Mouse (Mus musculus): Measurements from ENCODE around the gene Wdr83os.
"Not testable (repeated sequence)": the region's sequence is repeated elsewhere in the genome, so short reads cannot be mapped to it uniquely, and the experiment has no call there.

The Wdr83os gene

DNA sequence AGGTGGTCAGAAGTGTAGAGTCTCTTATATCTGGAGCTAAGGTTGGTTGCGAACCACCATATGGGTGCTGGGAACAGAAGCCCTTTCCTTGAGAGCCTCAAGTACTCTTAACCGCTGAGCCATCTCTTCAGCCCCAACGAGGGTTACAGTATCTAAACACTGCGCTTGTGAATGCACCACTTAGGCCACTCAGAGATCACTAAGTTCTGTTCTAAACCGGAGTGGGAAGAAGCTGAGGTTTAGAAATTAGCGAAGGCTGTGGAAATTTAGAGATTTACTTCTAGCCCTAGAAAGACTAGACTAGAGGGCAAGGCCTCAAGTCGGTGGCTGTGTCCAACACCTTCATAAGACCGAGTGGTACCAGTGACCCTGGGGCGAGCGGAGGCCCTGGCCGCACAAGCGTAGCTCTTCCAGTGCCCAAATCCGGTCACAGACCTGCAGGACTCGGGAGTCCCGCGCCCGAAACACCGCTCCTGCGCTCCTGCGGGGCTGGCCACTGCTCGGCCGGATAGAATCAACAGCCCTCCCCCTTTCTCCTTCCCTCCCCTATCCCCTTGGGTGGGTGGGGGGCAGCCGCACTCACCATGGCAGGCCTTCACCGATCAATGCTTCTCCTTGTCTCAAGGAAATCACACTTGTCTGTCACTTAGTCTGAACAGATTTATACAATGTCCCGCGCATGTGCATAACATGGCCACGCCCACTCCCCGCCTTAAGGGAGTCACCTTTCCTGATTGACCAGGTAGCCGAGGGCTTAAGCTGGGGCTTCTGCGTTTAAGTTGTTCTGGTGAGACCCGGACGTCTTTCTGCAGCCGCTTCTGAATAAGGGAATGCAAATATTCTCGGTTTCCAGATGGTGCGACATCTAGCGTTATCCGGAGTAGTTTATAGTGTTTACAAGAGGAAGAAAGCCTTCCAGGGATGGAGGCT lies 38.8 kb downstream of the Wdr83os start:
- DNase-seq (ENCODE audit: low spot score), result peak; percentile 57

DNA sequence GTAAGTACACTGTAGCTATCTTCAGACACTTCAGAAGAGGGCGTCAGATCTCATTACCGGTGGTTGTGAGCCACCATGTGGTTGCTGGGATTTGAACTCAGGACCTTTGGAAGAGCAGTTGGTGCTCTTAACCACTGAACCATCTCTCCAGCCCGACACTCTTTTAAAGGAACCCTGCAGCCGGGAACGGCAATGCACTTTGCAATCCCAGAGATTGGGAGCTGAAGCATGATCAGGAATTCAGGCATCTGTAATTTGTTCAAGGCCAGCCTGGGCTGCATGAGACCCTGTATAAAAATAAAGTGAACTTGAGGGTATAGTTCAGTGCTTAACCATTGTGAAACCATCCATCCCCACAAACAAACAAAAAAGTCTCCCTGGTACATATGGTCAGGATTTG lies 39.7 kb downstream of the Wdr83os start:
- DNase-seq (ENCODE audit: low spot score), result not testable (repeated sequence)

DNA sequence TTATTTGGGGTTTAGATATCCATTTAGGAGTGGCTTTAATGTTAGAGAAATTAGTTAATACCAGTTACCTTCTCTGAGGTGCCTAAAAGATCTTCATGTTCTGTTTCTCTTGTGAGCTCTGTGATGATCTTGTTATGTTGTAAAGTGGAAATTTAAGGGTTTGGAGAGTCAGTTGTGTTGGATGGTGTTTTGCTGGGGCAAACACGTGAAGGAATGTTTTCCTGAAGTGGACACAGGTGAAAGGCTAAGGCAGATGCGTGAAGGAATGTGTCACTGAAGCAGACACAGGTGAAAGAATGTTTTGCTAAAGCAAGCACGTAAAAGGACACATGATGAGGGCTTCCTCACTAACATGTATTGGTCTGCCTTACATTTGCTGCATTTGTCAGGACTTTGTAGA lies 42.5 kb downstream of the Wdr83os start, which contains the start of gene Zfp791:
Gene Zfp791 (minus strand): TSS at position 101 of the 400 bp plus-strand sequence.
- no peak for DNase-seq (ENCODE audit: low spot score)

DNA sequence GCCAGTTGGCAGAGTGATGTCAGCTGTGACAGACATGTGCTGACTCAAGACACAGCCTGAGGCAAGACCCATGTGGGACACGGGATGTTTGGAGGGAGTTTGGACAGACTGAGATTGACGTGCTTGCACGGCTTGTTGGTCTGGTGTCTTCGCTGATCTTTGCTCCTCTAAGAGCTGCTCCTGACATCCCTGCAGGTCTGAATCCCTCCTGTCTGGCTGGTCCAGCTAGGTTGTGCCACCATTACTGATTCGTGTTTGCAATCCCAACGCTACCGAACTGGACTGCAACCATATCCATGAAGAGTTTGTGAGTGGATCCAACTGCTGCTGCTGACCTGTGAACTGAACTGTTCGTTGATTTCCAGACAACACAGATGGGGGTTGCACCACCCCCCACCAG lies 43.2 kb downstream of the Wdr83os start:
- DNase-seq (ENCODE audit: low spot score), result no peak

Data from ovary, postnatal 10 days (tissue).